Mouse (Mus musculus): ENCODE results near the gene Fam167b.

The Fam167b gene

GRCm38 (mm10) chr4:129600233-129601158 lies 22.1 kb upstream of the Fam167b start, which contains the start of the genes Eif3i and Tmem234:
TSS of gene Eif3i (minus strand) at chr4:129600648.
TSS of gene Tmem234 (plus strand) at chr4:129600668.
- DNase-seq: peak; percentile 84

- no peak for DNase-seq
Observed at GRCm38 (mm10) chr4:129588865-129589264, 10.5 kb upstream of the Fam167b start.

GRCm38 (mm10) chr4:129586943-129587342 lies 8.6 kb upstream of the Fam167b start:
- DNase-seq: peak; percentile 58

- DNase-seq: no peak
Observed at GRCm38 (mm10) chr4:129585773-129586172, 7.4 kb upstream of the Fam167b start.

GRCm38 (mm10) chr4:129584884-129585608 lies 6.7 kb upstream of the Fam167b start:
- peak; percentile 91 for DNase-seq

- DNase-seq: no peak
Observed at GRCm38 (mm10) chr4:129584370-129584769, 6.0 kb upstream of the Fam167b start.

GRCm38 (mm10) chr4:129582251-129582650 lies 3.9 kb upstream of the Fam167b start:
- no peak for DNase-seq

- no peak for DNase-seq
Observed at GRCm38 (mm10) chr4:129580347-129580746, 2.0 kb upstream of the Fam167b start.

- no peak for DNase-seq
Observed at GRCm38 (mm10) chr4:129577688-129578087, 661 bp downstream of the Fam167b start.

GRCm38 (mm10) chr4:129576863-129577491 lies 1.4 kb downstream of the Fam167b start:
- DNase-seq: peak; percentile 79

- DNase-seq: peak; percentile 26
Observed at GRCm38 (mm10) chr4:129575171-129575844, 3.0 kb downstream of the Fam167b start.

- no peak for DNase-seq
Observed at GRCm38 (mm10) chr4:129573430-129573829, 4.9 kb downstream of the Fam167b start, which contains the start of gene Lck. TSS of gene Lck (minus strand) at chr4:129573641.

GRCm38 (mm10) chr4:129573093-129573370 lies 5.3 kb downstream of the Fam167b start:
- DNase-seq: no peak

GRCm38 (mm10) chr4:129572236-129573092 lies 5.9 kb downstream of the Fam167b start:
- DNase-seq: peak; percentile 48

GRCm38 (mm10) chr4:129571551-129572084 lies 6.7 kb downstream of the Fam167b start:
- DNase-seq: no peak

- DNase-seq: no peak
Observed at GRCm38 (mm10) chr4:129570028-129570427, 8.3 kb downstream of the Fam167b start.

GRCm38 (mm10) chr4:129568366-129568765 lies 10.0 kb downstream of the Fam167b start:
- no peak for DNase-seq

- no peak for DNase-seq
Observed at GRCm38 (mm10) chr4:129565139-129565538, 13.2 kb downstream of the Fam167b start.

GRCm38 (mm10) chr4:129563718-129564117 lies 14.6 kb downstream of the Fam167b start:
- no peak for DNase-seq

GRCm38 (mm10) chr4:129561184-129561583 lies 17.2 kb downstream of the Fam167b start:
- no peak for DNase-seq

GRCm38 (mm10) chr4:129558321-129558955 lies 19.9 kb downstream of the Fam167b start:
- DNase-seq: no peak
